Mouse (Mus musculus) layer of hippocampus, adult 18-20 months (tissue): ENCODE results near the gene Olfr1368. TPM values are rescaled to one million over a fixed set of nuclear protein-coding genes. Genes with fewer than 3 reads are reported as not detected.
A peak's percentile ranks its signal among the peaks of the same experiment; 100 is the strongest.

Experiments used
- DNase-seq, 2 experiments: peaks; one replicate each; pipeline ENCODE4 v3.0.0; 2022; ENCODE audit warnings: low spot score in 2 of 2
- long read RNA-seq: library from polyadenylated mRNA; stranded (forward); transcript quantifications from one replicate; pipeline ENCODE4 v2.0.0, GENCODE M21; 2021
- total RNA-seq, 2 experiments: library from RNA; stranded (reverse); gene quantifications; 2 replicates each; pipeline ENCODE4 v1.2.3; 2021

Gene Olfr1368
- not detected for total RNA-seq
- long read RNA-seq = 0 reads

- no peak for DNase-seq
These were observed at the start of gene Olfr1368 for GRCm38 (mm10) chr13:21145767-21146166. Gene Olfr1368 (minus strand): TSS chr13:21145867.

- no peak for DNase-seq
These were observed 39.9 kb upstream of the Olfr1368 start for GRCm38 (mm10) chr13:21185521-21185920.

GRCm38 (mm10) chr13:21183661-21184060 lies 38.0 kb upstream of the Olfr1368 start:
- DNase-seq = no peak

- no peak for DNase-seq
These were observed 37.4 kb upstream of the Olfr1368 start for GRCm38 (mm10) chr13:21183066-21183465.

GRCm38 (mm10) chr13:21181996-21182395 lies 36.3 kb upstream of the Olfr1368 start:
- no peak for DNase-seq

- DNase-seq = peak; percentile 25 to 53
These were observed 35.2 kb upstream of the Olfr1368 start for GRCm38 (mm10) chr13:21180551-21181530.

GRCm38 (mm10) chr13:21179724-21180550 lies 34.3 kb upstream of the Olfr1368 start:
- DNase-seq = peak; percentile 87 to 92

- DNase-seq = no peak
These were observed 33.7 kb upstream of the Olfr1368 start, which contains the start of gene Trim27 for GRCm38 (mm10) chr13:21179367-21179723. Gene Trim27 (plus strand): TSS chr13:21179445.

- no peak for DNase-seq
These were observed 32.7 kb upstream of the Olfr1368 start for GRCm38 (mm10) chr13:21178364-21178763.

- no peak for DNase-seq
These were observed 32.0 kb upstream of the Olfr1368 start for GRCm38 (mm10) chr13:21177657-21178056.

GRCm38 (mm10) chr13:21176733-21177132 lies 31.1 kb upstream of the Olfr1368 start:
- no peak for DNase-seq

- peak; percentile 23 to 74 for DNase-seq
These were observed 27.4 kb upstream of the Olfr1368 start for GRCm38 (mm10) chr13:21173072-21173471.

GRCm38 (mm10) chr13:21172241-21173027 lies 26.8 kb upstream of the Olfr1368 start:
- DNase-seq = peak; percentile 62 to 86

- DNase-seq = peak in 1 of 2 experiments; percentile 60
These were observed 26.0 kb upstream of the Olfr1368 start for GRCm38 (mm10) chr13:21171600-21172150.

- peak in 1 of 2 experiments; percentile 27 for DNase-seq
These were observed 25.5 kb upstream of the Olfr1368 start for GRCm38 (mm10) chr13:21171156-21171530.

GRCm38 (mm10) chr13:21170431-21171155 lies 24.9 kb upstream of the Olfr1368 start:
- DNase-seq = no peak

GRCm38 (mm10) chr13:21169657-21170430 lies 24.2 kb upstream of the Olfr1368 start:
- DNase-seq = peak; percentile 65 to 88

- DNase-seq = peak in 1 of 2 experiments; percentile 22
These were observed 23.5 kb upstream of the Olfr1368 start for GRCm38 (mm10) chr13:21169121-21169656.
